Mouse (Mus musculus): ENCODE measurements around the gene Hamp. TPM values are rescaled to one million over a fixed set of nuclear protein-coding genes. Genes with fewer than 3 reads are reported as not detected.

Gene Hamp
- polyA plus RNA-seq, 1 experiment, result not detected

GRCm38 (mm10) chr7:30908277-30908991, 35.4 kb downstream of the Hamp start:
- no peak overlapping the region for H3K27ac ChIP-seq (ENCODE audit: insufficient read depth, low read depth, low read length)
- TF ChIP-seq POLR2A (IDR thresholded peaks at IDR 0.05; ENCODE audit: borderline replicate concordance, low read depth, low read length) (no peak), CTCF (IDR thresholded peaks at IDR 0.05; ENCODE audit: low read depth, low read length) (no peak)
- peak overlapping the region; percentile 50 for H3K4me3 ChIP-seq (ENCODE audit: insufficient read depth, low read length)
- peaks cover 5% of the 10 kb centered on the region for H3K4me1 ChIP-seq (ENCODE audit: control insufficient read depth, insufficient read depth, low read length)

DNA sequence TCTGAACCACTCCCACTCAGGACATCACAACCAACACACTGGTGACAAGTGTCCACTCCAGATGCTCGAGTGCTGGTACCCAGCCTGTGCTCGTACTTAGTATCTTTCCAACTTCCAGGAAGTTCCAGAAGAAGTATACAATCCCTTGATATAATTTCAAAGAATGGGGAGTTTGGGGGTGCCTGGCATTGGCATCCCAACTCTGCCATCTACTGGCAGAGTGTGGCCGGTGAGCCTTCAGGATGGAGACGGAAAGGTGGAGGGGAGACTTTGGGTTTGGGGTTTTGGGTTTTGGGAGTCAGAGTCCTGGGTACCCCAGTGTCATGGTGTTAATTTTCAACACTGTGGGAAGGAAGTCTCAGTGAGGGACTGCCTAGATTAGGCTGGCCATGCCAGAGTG, 39.8 kb downstream of the Hamp start:
- no peak overlapping the region for H3K27ac ChIP-seq (ENCODE audit: insufficient read depth, low read depth, low read length)
- H3K4me1 ChIP-seq (ENCODE audit: control insufficient read depth, insufficient read depth, low read length), result peaks cover 4% of the 10 kb centered on the region
- TF ChIP-seq POLR2A (IDR thresholded peaks at IDR 0.05; ENCODE audit: borderline replicate concordance, low read depth, low read length) (no peak), CTCF (IDR thresholded peaks at IDR 0.05; ENCODE audit: low read depth, low read length) (peak; percentile 51; the same call in 1 of the 2 replicates)
- no peak overlapping the region for H3K4me3 ChIP-seq (ENCODE audit: insufficient read depth, low read length)

GRCm38 (mm10) chr7:30895217-30895616, 48.6 kb downstream of the Hamp start:
- H3K4me3 ChIP-seq (ENCODE audit: insufficient read depth, low read length), result no peak overlapping the region
- no peak overlapping the region for H3K27ac ChIP-seq (ENCODE audit: insufficient read depth, low read depth, low read length)
- peaks cover 5% of the 10 kb centered on the region for H3K4me1 ChIP-seq (ENCODE audit: control insufficient read depth, insufficient read depth, low read length)
- TF ChIP-seq POLR2A (IDR thresholded peaks at IDR 0.05; ENCODE audit: borderline replicate concordance, low read depth, low read length), result no peak
- TF ChIP-seq CTCF (IDR thresholded peaks at IDR 0.05; ENCODE audit: low read depth, low read length), result no peak

GRCm38 (mm10) chr7:30892515-30892914, 51.3 kb downstream of the Hamp start:
- Histone ChIP-seq H3K27ac (ENCODE audit: insufficient read depth, low read depth, low read length) (no peak overlapping the region), H3K4me3 (ENCODE audit: insufficient read depth, low read length) (no peak overlapping the region), H3K4me1 (ENCODE audit: control insufficient read depth, insufficient read depth, low read length) (peaks cover 4% of the 10 kb centered on the region)
- no peak for TF ChIP-seq POLR2A (IDR thresholded peaks at IDR 0.05; ENCODE audit: borderline replicate concordance, low read depth, low read length)
- no peak for TF ChIP-seq CTCF (IDR thresholded peaks at IDR 0.05; ENCODE audit: low read depth, low read length)

Other genes starting within 250 kb of the Hamp start
- not detected in 2 replicates for gene 2200002J24Rik, start 245.1 kb downstream of the Hamp start, polyA plus RNA-seq (2012; ENCODE audit: insufficient read depth, insufficient read length, missing spikeins)
- not detected in 2 replicates for gene Atp4a, start 231.8 kb downstream of the Hamp start, polyA plus RNA-seq (2012; ENCODE audit: insufficient read depth, insufficient read length, missing spikeins)
- 74.6 and 80.3 TPM in 2 replicates for gene Tmem147, start 214.5 kb downstream of the Hamp start, polyA plus RNA-seq (2012; ENCODE audit: insufficient read depth, insufficient read length, missing spikeins)
- not detected in 2 replicates for gene Gapdhs, start 200.4 kb downstream of the Hamp start, polyA plus RNA-seq (2012; ENCODE audit: insufficient read depth, insufficient read length, missing spikeins)
- 6.9 and 8.3 TPM in 2 replicates for gene Sbsn, start 192.6 kb downstream of the Hamp start, polyA plus RNA-seq (2012; ENCODE audit: insufficient read depth, insufficient read length, missing spikeins)
- gene Dmkn, start 180.3 kb downstream of the Hamp start, polyA plus RNA-seq (2012; ENCODE audit: insufficient read depth, insufficient read length, missing spikeins), result 1.7 and 3.6 TPM in 2 replicates
- gene Krtdap, start 156.1 kb downstream of the Hamp start, polyA plus RNA-seq (2012; ENCODE audit: insufficient read depth, insufficient read length, missing spikeins), result not detected in 2 replicates
- not detected in 2 replicates for gene Ffar2, start 120.3 kb downstream of the Hamp start, polyA plus RNA-seq (2012; ENCODE audit: insufficient read depth, insufficient read length, missing spikeins)
- gene Ffar3, start 87.9 kb downstream of the Hamp start, polyA plus RNA-seq (2012; ENCODE audit: insufficient read depth, insufficient read length, missing spikeins), result not detected in 2 replicates
- gene Ffar1, start 82.5 kb downstream of the Hamp start, polyA plus RNA-seq (2012; ENCODE audit: insufficient read depth, insufficient read length, missing spikeins), result not detected in 2 replicates
- gene Cd22, start 63.7 kb downstream of the Hamp start, polyA plus RNA-seq (2012; ENCODE audit: insufficient read depth, insufficient read length, missing spikeins), result 6.8 and 8.0 TPM in 2 replicates
- gene Mag, start 29.2 kb downstream of the Hamp start, polyA plus RNA-seq (2012; ENCODE audit: insufficient read depth, insufficient read length, missing spikeins), result 2.5 and 3.7 TPM in 2 replicates
- not detected in 2 replicates for gene Hamp2, start 19.4 kb downstream of the Hamp start, polyA plus RNA-seq (2012; ENCODE audit: insufficient read depth, insufficient read length, missing spikeins)
- 208 and 246 TPM in 2 replicates for gene Usf2, start 12.8 kb upstream of the Hamp start, polyA plus RNA-seq (2012; ENCODE audit: insufficient read depth, insufficient read length, missing spikeins)
- 29.2 and 32.1 TPM in 2 replicates for gene Lsr, start 29.4 kb upstream of the Hamp start, polyA plus RNA-seq (2012; ENCODE audit: insufficient read depth, insufficient read length, missing spikeins)
- gene Fam187b, start 29.8 kb upstream of the Hamp start, polyA plus RNA-seq (2012; ENCODE audit: insufficient read depth, insufficient read length, missing spikeins), result 4.6 and 7.3 TPM in 2 replicates
- gene Fxyd5, start 98.4 kb upstream of the Hamp start, polyA plus RNA-seq (2012; ENCODE audit: insufficient read depth, insufficient read length, missing spikeins), result 1,886 and 2,039 TPM in 2 replicates
- gene Fxyd7, start 107.4 kb upstream of the Hamp start, polyA plus RNA-seq (2012; ENCODE audit: insufficient read depth, insufficient read length, missing spikeins), result not detected in 2 replicates
- gene Fxyd1, start 113.2 kb upstream of the Hamp start, polyA plus RNA-seq (2012; ENCODE audit: insufficient read depth, insufficient read length, missing spikeins), result not detected in 2 replicates
- gene Lgi4, start 115.3 kb upstream of the Hamp start, polyA plus RNA-seq (2012; ENCODE audit: insufficient read depth, insufficient read length, missing spikeins), result 0.27 and 0.78 TPM in 2 replicates
- 0.91 TPM in 1 of 2 replicates, not detected in the other for gene Fxyd3, start 132.7 kb upstream of the Hamp start, polyA plus RNA-seq (2012; ENCODE audit: insufficient read depth, insufficient read length, missing spikeins)
- 30.9 and 39.0 TPM in 2 replicates for gene Hpn, start 171.3 kb upstream of the Hamp start, polyA plus RNA-seq (2012; ENCODE audit: insufficient read depth, insufficient read length, missing spikeins)
- gene Scn1b, start 183.0 kb upstream of the Hamp start, polyA plus RNA-seq (2012; ENCODE audit: insufficient read depth, insufficient read length, missing spikeins), result 30.7 and 33.7 TPM in 2 replicates
- gene Gramd1a, start 211.9 kb upstream of the Hamp start, polyA plus RNA-seq (2012; ENCODE audit: insufficient read depth, insufficient read length, missing spikeins), result 63.6 and 99.3 TPM in 2 replicates